Mouse (Mus musculus) lung, postnatal 10 days (tissue): ENCODE results near the gene Kctd2.
"Not testable (repeated sequence)": the region's sequence is repeated elsewhere in the genome, so short reads cannot be mapped to it uniquely, and the experiment has no call there.

Experiments used
- DNase-seq: peaks from one replicate; pipeline ENCODE4 v3.0.0; 2021

Kctd2 gene

GRCm38 (mm10) chr11:115419531-115420237 lies at the start of gene Kctd2, which contains the start of gene Atp5h:
Gene Kctd2, plus strand, starts transcription at chr11:115420128.
Gene Atp5h, minus strand, starts transcription at chr11:115419962.
- DNase-seq: peak; percentile 97

- no peak for DNase-seq
Measured at GRCm38 (mm10) chr11:115370368-115370767, 49.6 kb upstream of the Kctd2 start.

- no peak for DNase-seq
Measured at GRCm38 (mm10) chr11:115371354-115371753, 48.6 kb upstream of the Kctd2 start.

- DNase-seq: no peak
Measured at GRCm38 (mm10) chr11:115372015-115372414, 47.9 kb upstream of the Kctd2 start.

GRCm38 (mm10) chr11:115372737-115373136 lies 47.2 kb upstream of the Kctd2 start:
- no peak for DNase-seq

- DNase-seq: peak; percentile 90
Measured at GRCm38 (mm10) chr11:115373805-115374694, 45.9 kb upstream of the Kctd2 start.

GRCm38 (mm10) chr11:115374695-115375425 lies 45.1 kb upstream of the Kctd2 start:
- no peak for DNase-seq

- no peak for DNase-seq
Measured at GRCm38 (mm10) chr11:115376722-115377121, 43.2 kb upstream of the Kctd2 start.

GRCm38 (mm10) chr11:115377254-115377653 lies 42.7 kb upstream of the Kctd2 start:
- no peak for DNase-seq

GRCm38 (mm10) chr11:115377854-115378253 lies 42.1 kb upstream of the Kctd2 start:
- no peak for DNase-seq

GRCm38 (mm10) chr11:115381276-115381675 lies 38.7 kb upstream of the Kctd2 start:
- peak; percentile 32 for DNase-seq

GRCm38 (mm10) chr11:115381743-115382539 lies 38.0 kb upstream of the Kctd2 start, which contains the start of gene Cdr2l:
Gene Cdr2l, plus strand, starts transcription at chr11:115381916.
- peak; percentile 97 for DNase-seq

GRCm38 (mm10) chr11:115382891-115383290 lies 37.0 kb upstream of the Kctd2 start:
- peak; percentile 18 for DNase-seq

GRCm38 (mm10) chr11:115383701-115384474 lies 36.0 kb upstream of the Kctd2 start:
- peak; percentile 73 for DNase-seq

- DNase-seq: peak; percentile 43
Measured at GRCm38 (mm10) chr11:115384587-115384986, 35.3 kb upstream of the Kctd2 start.

- not testable (repeated sequence) for DNase-seq
Measured at GRCm38 (mm10) chr11:115386859-115387258, 33.1 kb upstream of the Kctd2 start.

GRCm38 (mm10) chr11:115391358-115391757 lies 28.6 kb upstream of the Kctd2 start:
- DNase-seq: no peak

GRCm38 (mm10) chr11:115393721-115394325 lies 26.1 kb upstream of the Kctd2 start:
- no peak for DNase-seq

- peak; percentile 56 for DNase-seq
Measured at GRCm38 (mm10) chr11:115398085-115398484, 21.8 kb upstream of the Kctd2 start.

- DNase-seq: no peak
Measured at GRCm38 (mm10) chr11:115400126-115400525, 19.8 kb upstream of the Kctd2 start.
